Mouse (Mus musculus): Measurements from ENCODE around the gene Cd79a.

DNA sequence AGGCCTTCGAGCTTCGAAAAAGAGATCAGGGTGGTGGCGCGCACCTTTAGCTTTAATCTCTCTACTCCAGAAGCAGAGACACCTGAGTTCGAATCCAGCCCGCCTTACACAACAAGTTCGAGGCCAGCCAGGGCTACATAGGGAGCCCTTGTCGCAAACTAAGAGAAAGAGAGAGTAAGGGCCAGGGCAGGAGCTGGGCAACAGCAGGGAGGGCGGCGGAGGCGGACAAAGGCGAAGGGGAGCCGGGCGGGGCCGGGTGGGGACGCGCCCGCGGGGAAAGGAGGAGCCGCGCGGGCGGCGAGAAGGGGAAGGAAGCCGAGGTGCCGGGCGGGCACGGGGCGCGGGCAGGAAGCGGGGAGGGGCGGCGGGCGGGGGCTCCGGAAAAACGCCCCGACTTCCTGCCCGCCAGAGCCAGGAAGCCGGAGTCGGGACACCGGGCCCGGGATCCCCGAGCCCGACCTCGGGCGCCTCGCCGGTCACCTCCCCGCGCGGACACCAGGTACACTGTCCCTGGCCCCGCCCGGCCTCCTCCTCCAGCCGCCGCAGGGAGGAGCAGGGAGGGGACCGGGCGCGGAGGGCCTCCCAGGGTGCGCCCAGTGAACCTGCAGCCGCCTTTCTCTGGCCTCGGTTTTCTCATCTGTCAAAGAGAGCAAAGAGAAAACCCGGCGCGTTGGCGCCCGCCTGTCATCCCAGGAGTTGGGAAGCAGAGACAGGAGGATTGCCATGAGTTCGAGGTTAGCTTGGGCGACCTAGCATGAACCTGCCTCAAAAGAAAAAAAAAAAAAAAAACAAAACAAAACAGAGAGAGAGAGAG is 5.7 kb downstream of the Cd79a start, which contains the start of gene Arhgef1:
- TF ChIP-seq CTCF (IDR thresholded peaks at IDR 0.05; ENCODE audit: low read depth) (no peak), EP300 (IDR thresholded peaks at IDR 0.05; ENCODE audit: low read depth) (no peak)
